In the genomic region with DNA sequence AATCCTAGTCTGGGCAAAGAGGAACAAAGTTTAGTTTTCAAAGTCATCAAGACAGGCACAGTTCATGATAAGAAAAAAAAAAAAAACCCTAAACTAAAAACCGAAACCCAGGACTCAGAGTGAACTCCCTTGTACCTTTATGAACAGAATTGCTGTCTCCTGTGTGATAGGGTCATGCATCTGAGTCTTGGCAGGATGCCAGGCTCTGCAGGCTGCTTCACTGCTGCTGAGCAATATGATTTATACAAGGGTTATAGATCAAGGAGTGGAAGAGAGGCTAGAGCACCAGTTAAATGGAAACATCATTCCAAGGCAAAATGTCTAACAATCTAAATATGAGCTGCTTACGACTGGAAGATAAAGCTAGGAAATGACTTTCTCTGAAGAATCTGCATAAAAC, we compare ENCODE assay signal across 9 mouse cellular contexts.
DNase-seq lines count a peak whose midpoint lies in the region; ATAC-seq and TF ChIP-seq lines count a peak whose summit lies in the region.
"Had no signal": no experiment of that assay in that cellular context is flagged by ENCODE, and none has a peak within 500 bp of the region (broad histone marks: within the 10 kb centered on the region; RNA-seq: fewer than 3 reads in every experiment).

No protein-coding gene starts in this region.

- no peaks in the 10 kb centered on the region for H3K36me3 ChIP-seq in stomach, embryonic 14.5 days (ENCODE audit: control insufficient read depth, insufficient read depth, low read length)
- no peaks in the 10 kb centered on the region for H3K36me3 ChIP-seq in stomach, postnatal 0 days (ENCODE audit: control insufficient read depth, insufficient read depth, low read length)
- no peaks in the 10 kb centered on the region for H3K36me3 ChIP-seq in hindbrain, postnatal 0 days (ENCODE audit: insufficient read depth, low read length)
- H3K36me3 ChIP-seq in stomach, embryonic 15.5 days = no peaks in the 10 kb centered on the region
- H3K36me3 ChIP-seq: heart, embryonic 12.5 days had no signal

- 26% methylated on average over 2 of the region's 2 CpGs for WGBS in stomach, embryonic 14.5 days
- WGBS in stomach, postnatal 0 days = 40% methylated on average over 2 of the region's 2 CpGs
- WGBS in hindbrain, postnatal 0 days = 36% methylated on average over 2 of the region's 2 CpGs
- WGBS in stomach, embryonic 15.5 days = 40% methylated on average over 2 of the region's 2 CpGs

- no peaks in the 10 kb centered on the region for H3K4me1 ChIP-seq in stomach, embryonic 14.5 days (ENCODE audit: control insufficient read depth, insufficient read depth, low read length)
- H3K4me1 ChIP-seq in stomach, postnatal 0 days (replicated peaks; ENCODE audit: control insufficient read depth, insufficient read depth) = no peaks in the 10 kb centered on the region
- no peaks in the 10 kb centered on the region for H3K4me1 ChIP-seq in hindbrain, postnatal 0 days (ENCODE audit: insufficient read depth, low read length)
- no peaks in the 10 kb centered on the region for H3K4me1 ChIP-seq in stomach, embryonic 15.5 days
- H3K4me1 ChIP-seq: heart, embryonic 12.5 days had no signal

- TF ChIP-seq EP300 in stomach, postnatal 0 days (optimal IDR thresholded peaks at IDR 0.05) = no peak

- H3K27me3 ChIP-seq in stomach, embryonic 14.5 days (ENCODE audit: control insufficient read depth, insufficient read depth, low read length) = no peaks in the 10 kb centered on the region
- H3K27me3 ChIP-seq in stomach, postnatal 0 days (ENCODE audit: control insufficient read depth, insufficient read depth, low read length) = no peaks in the 10 kb centered on the region
- H3K27me3 ChIP-seq in hindbrain, postnatal 0 days (ENCODE audit: insufficient read depth, low read length) = no peaks in the 10 kb centered on the region
- H3K27me3 ChIP-seq in stomach, embryonic 15.5 days (replicated peaks) = no peaks in the 10 kb centered on the region
- H3K27me3 ChIP-seq: heart, embryonic 12.5 days had no signal

- no peaks in the 10 kb centered on the region for H3K9me3 ChIP-seq in stomach, embryonic 14.5 days (ENCODE audit: control insufficient read depth, low read depth, low read length)
- no peaks in the 10 kb centered on the region for H3K9me3 ChIP-seq in stomach, postnatal 0 days (ENCODE audit: control insufficient read depth, low read length)
- no peaks in the 10 kb centered on the region for H3K9me3 ChIP-seq in hindbrain, postnatal 0 days (ENCODE audit: low read length)
- no peaks in the 10 kb centered on the region for H3K9me3 ChIP-seq in stomach, embryonic 15.5 days
- H3K9me3 ChIP-seq: heart, embryonic 12.5 days had no signal

- DNase-seq in heart, postnatal 4 days = peak; percentile 10
- no peak for DNase-seq in heart, adult 9 months (ENCODE audit: low spot score in 2 of 2)
- DNase-seq in stomach, postnatal 0 days (ENCODE audit: low spot score) = no peak
- peak; percentile 62 for DNase-seq in hindbrain, postnatal 0 days (ENCODE audit: low spot score)
- no peak for DNase-seq in thymus, postnatal 0 days (ENCODE audit: low spot score)
- no peak for DNase-seq in heart, postnatal 25 days (ENCODE audit: low spot score)

- H3K9ac ChIP-seq in stomach, embryonic 14.5 days (replicated peaks; ENCODE audit: low read depth, low read length) = no peak overlapping the region
- H3K9ac ChIP-seq in stomach, postnatal 0 days (ENCODE audit: low read length) = no peak overlapping the region
- H3K9ac ChIP-seq in hindbrain, postnatal 0 days (replicated peaks; ENCODE audit: low read length) = no peak overlapping the region
- H3K9ac ChIP-seq in stomach, embryonic 15.5 days = no peak overlapping the region
- H3K9ac ChIP-seq: heart, embryonic 12.5 days had no signal

- ATAC-seq in stomach, embryonic 14.5 days (ENCODE audit: insufficient number of reproducible peaks, insufficient read depth, low FRiP score, low read depth) = peak; percentile 69; the same call in 1 of the 2 replicates
- ATAC-seq in stomach, postnatal 0 days (ENCODE audit: low FRiP score, low TSS enrichment) = no peak
- ATAC-seq in hindbrain, postnatal 0 days = no peak
- ATAC-seq in stomach, embryonic 15.5 days (ENCODE audit: insufficient read depth, low FRiP score, low read depth) = peak; percentile 53; the same call in 1 of the 2 replicates

- no peak for TF ChIP-seq CTCF in stomach, postnatal 0 days (IDR thresholded peaks at IDR 0.05; ENCODE audit: low read depth)
- TF ChIP-seq CTCF in hindbrain, postnatal 0 days (IDR thresholded peaks at IDR 0.05; ENCODE audit: low read depth) = no peak

- H3K27ac ChIP-seq in stomach, embryonic 14.5 days (ENCODE audit: low read length) = no peak overlapping the region
- no peak overlapping the region for H3K27ac ChIP-seq in stomach, postnatal 0 days (replicated peaks)
- no peak overlapping the region for H3K27ac ChIP-seq in hindbrain, postnatal 0 days
- H3K27ac ChIP-seq in stomach, embryonic 15.5 days = no peak overlapping the region

- intact Hi-C loops in heart, postnatal 25 days (cut with DNase I) = no loop called here

- no peak overlapping the region for H3K4me2 ChIP-seq in stomach, embryonic 14.5 days (replicated peaks; ENCODE audit: low read depth, low read length)
- H3K4me2 ChIP-seq in stomach, postnatal 0 days (replicated peaks; ENCODE audit: low read depth) = no peak overlapping the region
- H3K4me2 ChIP-seq in hindbrain, postnatal 0 days (ENCODE audit: low read depth, low read length) = no peak overlapping the region
- no peak overlapping the region for H3K4me2 ChIP-seq in stomach, embryonic 15.5 days
- H3K4me2 ChIP-seq: heart, embryonic 12.5 days had no signal

- no peak overlapping the region for H3K4me3 ChIP-seq in stomach, embryonic 14.5 days (ENCODE audit: low read depth, low read length)
- H3K4me3 ChIP-seq in stomach, postnatal 0 days (ENCODE audit: low read depth, low read length) = no peak overlapping the region
- no peak overlapping the region for H3K4me3 ChIP-seq in hindbrain, postnatal 0 days (ENCODE audit: low read length)
- no peak overlapping the region for H3K4me3 ChIP-seq in stomach, embryonic 15.5 days (replicated peaks)
- H3K4me3 ChIP-seq: heart, embryonic 12.5 days had no signal

Comparison
In these comparisons a context has a peak if more than half of its experiments do, and no peak if none do; other contexts are left out.
1. DNase-seq: peak in heart, postnatal 4 days (single experiment) and hindbrain, postnatal 0 days (single experiment); none in heart, adult 9 months (0 of 2), stomach, postnatal 0 days (single experiment), thymus, postnatal 0 days (single experiment) and heart, postnatal 25 days (single experiment).
2. ATAC-seq: peak in stomach, embryonic 14.5 days (single experiment) and stomach, embryonic 15.5 days (single experiment); none in stomach, postnatal 0 days (single experiment) and hindbrain, postnatal 0 days (single experiment).